Mouse (Mus musculus) embryonic stem cell, embryonic (primary cell): Measurements from ENCODE around the gene Proser2.

Experiments
- CTCF ChIA-PET, 4 experiments: fragments of 300-600 bp in 2 of 4; fragments of 350-600 bp in 2 of 4; sonication (Branson Sonifier 250); formaldehyde crosslinking; loops; one replicate each; lab custom pipeline; 2022; ENCODE audit warnings: inconsistent platforms in 2 of 4; lab: Charles Lee
- POLR2A ChIA-PET, 4 experiments: fragments of 300-600 bp in 2 of 4; fragments of 350-600 bp in 2 of 4; sonication (Branson Sonifier 250); formaldehyde crosslinking; loops; one replicate each; lab custom pipeline; 2022; ENCODE audit warnings: antibody characterized with exemption in 4 of 4, inconsistent platforms in 1 of 4; lab: Charles Lee

Gene Proser2

DNA sequence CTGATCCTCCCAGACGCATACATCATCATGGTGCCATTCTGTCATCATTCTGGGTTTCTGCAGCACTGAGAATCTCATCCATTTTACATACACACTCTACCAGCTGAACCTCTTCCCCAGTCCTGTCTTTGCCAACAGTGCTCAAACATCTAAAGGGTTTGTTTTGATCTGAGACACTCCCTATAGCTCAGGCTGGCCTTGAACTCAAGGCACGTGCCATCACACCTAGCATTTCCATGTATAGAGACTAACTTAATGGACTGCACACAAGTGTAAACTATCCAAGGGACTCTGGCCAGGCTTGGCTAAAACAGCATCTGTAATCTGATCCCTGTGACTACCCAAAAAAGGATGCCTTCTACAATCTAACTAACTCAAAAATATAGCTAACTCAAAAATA, 70.7 kb downstream of the Proser2 start:
- CTCF ChIA-PET: no interaction called here
- POLR2A ChIA-PET: interaction anchor here in 3 of 4 experiments (0.7 to 3.4 kb wide), 6 partner anchors 9 to 40 kb away, joined by 4 to 35 read pairs (median 18); no protein-coding TSS in a partner anchor

DNA sequence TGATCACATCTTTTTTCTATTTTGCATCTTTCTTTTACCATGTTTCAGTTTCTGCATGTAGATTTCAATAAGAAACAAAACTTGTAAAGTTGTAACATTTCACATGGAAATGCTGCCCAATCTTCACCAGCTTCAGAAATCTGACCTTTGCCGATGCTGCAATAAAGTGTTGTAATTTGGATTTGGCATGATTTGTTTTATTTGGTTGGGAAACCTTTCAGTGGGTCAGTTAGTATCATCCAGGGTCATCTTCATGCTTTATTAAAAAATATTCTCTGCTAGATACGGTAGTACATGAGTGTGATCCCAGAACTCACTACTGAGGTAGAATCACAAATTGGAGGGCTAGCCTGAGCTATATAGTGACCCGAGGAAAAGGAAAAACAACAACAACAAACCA, 73.5 kb downstream of the Proser2 start:
- ChIA-PET POLR2A (no interaction called here), CTCF (no interaction called here)

DNA sequence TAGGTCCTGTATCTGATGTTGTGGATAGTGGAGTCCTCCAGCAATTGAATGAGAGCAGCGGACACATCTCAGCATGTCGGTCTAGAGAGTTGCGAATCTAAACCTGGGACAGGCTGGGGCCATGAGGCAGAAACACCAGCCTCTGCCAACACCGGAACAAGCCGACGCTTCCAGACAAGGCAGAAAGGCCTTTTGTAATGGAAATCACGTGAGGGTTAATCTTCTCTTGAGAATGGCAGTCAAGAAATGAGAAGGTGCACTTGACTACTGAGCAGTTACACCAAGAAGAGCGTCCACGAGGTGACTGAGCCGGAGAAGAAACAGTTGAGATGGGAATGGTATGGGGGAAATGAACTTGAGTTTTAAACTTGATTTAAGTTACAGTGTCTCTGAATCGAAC, 74.5 kb downstream of the Proser2 start:
- POLR2A ChIA-PET: no interaction called here
- CTCF ChIA-PET: interaction anchor here in 1 of 4 experiments (2.1 kb wide), 1 partner anchor 17 kb away, joined by 5 read pairs; no protein-coding TSS in a partner anchor

DNA sequence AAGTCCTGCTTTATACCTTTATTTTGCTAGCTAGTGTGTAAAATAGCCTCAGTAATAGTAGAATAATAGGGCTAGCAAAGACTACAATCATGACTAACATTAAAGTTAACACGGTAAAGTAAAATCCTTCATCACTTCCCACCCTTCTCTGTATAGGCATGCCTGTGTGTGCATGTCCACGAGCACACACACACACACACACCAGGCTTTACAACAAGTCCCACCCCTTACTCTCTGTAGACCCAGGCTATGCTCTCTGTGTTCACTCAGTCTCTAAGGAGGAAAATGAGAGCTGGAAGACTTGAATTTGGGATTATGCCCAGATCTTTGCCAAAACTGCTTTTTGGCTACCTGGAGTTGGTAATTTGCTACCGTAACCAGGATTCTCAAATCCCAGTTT, 81.0 kb downstream of the Proser2 start:
- ChIA-PET CTCF (no interaction called here), POLR2A (interaction anchor here in 2 of 4 experiments (0.9 to 3.5 kb wide), 6 partner anchors 11 to 119 kb away, joined by 3 to 13 read pairs (median 4); no protein-coding TSS in a partner anchor)

DNA sequence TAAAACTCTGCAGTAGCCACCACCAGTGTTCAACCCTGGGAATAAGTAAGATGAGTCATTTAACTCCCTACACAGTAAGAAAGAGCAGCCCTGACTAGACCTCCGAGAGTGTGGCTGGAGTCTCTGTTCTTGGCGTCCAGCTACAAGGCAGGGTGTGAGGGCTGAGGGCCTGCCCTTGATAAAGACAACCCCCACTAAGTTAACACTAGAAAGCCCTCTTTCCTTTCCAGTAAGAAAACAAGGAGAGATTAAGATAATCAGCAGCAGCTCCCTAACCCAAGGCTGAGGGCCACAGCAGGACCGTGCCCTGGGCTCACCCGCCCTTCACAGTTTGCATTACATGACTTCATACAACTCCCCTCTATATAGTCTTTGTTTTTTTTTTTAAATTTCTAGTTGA, 81.4 kb downstream of the Proser2 start:
- ChIA-PET POLR2A (interaction anchor here in 2 of 4 experiments (0.5 to 2.8 kb wide), 5 partner anchors 11 to 120 kb away, joined by 3 to 8 read pairs (median 4); no protein-coding TSS in a partner anchor), CTCF (no interaction called here)
